Mouse (Mus musculus): Measurements from ENCODE around the gene Akip1. TPM values are rescaled to one million over a fixed set of nuclear protein-coding genes. Genes with fewer than 3 reads are reported as not detected.
A peak's percentile ranks its signal among the peaks of the same experiment; 100 is the strongest.

Gene Akip1
- polyA plus RNA-seq, 1 experiment, result 29.0 TPM

DNA sequence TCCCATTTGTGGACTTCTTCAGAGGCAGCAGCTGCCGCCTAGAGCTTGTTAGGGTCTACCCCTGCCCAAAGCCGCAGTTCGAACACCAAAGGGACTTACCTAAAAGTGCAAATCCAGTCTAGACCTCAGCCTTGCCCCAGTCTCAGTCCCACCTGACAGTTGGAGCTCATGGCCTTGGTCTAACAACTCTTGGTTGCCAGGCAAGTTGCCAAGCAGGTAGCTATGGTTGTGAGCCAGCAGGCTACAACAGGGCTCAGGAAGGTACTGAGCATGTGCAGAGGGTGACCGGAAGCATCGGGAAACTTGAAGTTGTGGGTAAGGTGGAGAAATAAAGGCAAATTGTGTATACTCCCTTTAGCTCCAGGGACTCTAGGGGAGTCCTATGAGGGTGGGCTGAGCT lies 20.2 kb downstream of the Akip1 start, which contains the start of gene BC051019:
BC051019 (minus strand) TSS at position 154 of the 400 bp plus-strand sequence.
- H3K4me1 ChIP-seq (ENCODE audit: control insufficient read depth, insufficient read depth, low read length), result peaks cover 19% of the 10 kb centered on the region
- no peak within 1 kb of the TSS for H3K4me3 ChIP-seq (ENCODE audit: insufficient read depth, low read length)
- H3K27ac ChIP-seq (ENCODE audit: insufficient read depth, low read depth, low read length), result no peak within 1 kb of the TSS
- TF ChIP-seq CTCF (IDR thresholded peaks at IDR 0.05; ENCODE audit: low read depth, low read length), result no peak
- no peak for TF ChIP-seq POLR2A (IDR thresholded peaks at IDR 0.05; ENCODE audit: borderline replicate concordance, low read depth, low read length)

DNA sequence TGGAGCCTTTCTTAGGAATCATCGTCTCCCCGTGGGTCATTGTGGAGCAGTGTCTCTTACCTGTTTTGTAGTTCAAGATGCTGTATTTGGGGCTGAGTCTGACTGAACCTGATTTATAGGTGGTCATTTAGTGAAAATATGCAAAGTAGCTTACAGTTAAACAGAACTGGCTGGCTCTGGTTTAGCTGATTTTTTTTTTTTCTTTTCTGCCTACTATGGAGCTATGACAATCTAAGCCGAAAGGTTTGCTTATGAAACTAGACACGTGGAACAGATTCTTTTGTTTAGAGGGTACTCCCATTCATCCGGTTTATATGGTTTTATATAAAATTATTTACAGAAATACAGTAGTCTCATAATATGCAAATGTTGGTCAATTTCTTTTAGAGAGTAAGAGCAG lies 28.1 kb downstream of the Akip1 start, which contains the start of gene Ascl3:
Ascl3 (minus strand) TSS at position 101 of the 400 bp plus-strand sequence.
- peaks cover 5% of the 10 kb centered on the region for H3K4me1 ChIP-seq (ENCODE audit: control insufficient read depth, insufficient read depth, low read length)
- H3K4me3 ChIP-seq (ENCODE audit: insufficient read depth, low read length), result no peak within 1 kb of the TSS
- H3K27ac ChIP-seq (ENCODE audit: insufficient read depth, low read depth, low read length), result no peak within 1 kb of the TSS
- TF ChIP-seq POLR2A (IDR thresholded peaks at IDR 0.05; ENCODE audit: borderline replicate concordance, low read depth, low read length) (no peak), CTCF (IDR thresholded peaks at IDR 0.05; ENCODE audit: low read depth, low read length) (no peak)

DNA sequence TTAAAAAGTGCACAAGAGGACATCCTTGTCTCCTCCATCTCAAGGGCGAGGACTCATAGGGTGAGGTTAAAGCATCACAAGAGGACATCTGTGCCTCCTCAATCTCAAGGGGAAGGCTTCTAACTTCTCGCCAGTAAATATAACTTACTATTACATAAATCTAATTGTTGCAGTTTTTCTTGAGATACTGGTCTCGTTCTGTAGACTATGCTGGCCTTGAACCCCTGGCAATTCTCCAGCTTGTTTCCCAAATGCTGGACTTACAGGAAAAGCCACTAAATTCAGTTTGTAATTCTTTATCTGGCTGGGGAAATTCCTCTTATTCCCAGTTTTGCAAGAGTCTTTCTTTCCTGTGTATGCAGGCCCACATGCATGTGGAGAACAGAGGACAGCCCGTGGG lies 31.3 kb downstream of the Akip1 start:
- no peak overlapping the region for H3K4me3 ChIP-seq (ENCODE audit: insufficient read depth, low read length)

DNA sequence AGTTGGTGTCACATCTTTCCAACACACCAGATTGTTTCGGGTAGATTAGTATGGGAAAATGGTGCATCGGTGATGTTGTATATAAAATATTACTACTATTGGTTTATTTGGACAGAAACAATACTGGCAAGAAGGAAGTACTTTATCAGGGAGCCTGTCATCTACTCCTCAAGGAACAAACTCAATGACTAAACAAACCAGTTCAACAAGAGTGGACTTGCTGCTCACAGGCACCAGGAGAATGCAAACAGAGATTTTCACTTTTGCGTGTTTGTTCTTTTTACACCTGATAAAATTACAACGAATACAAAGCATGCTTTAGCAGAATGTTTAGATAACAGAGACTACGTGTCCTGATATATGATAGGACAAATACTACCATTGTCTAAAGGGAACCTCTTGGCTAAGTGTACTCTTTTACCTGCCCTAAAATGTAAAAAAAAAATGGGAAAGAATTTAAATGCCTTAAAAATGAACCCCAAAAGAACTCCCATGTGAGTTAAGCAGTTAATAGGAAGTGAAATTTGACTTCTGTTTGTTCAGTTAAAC lies 36.4 kb downstream of the Akip1 start:
- H3K27ac ChIP-seq (ENCODE audit: insufficient read depth, low read depth, low read length), result no peak overlapping the region
- no peak overlapping the region for H3K4me3 ChIP-seq (ENCODE audit: insufficient read depth, low read length)
- no peak for TF ChIP-seq CTCF (IDR thresholded peaks at IDR 0.05; ENCODE audit: low read depth, low read length)
- TF ChIP-seq POLR2A (IDR thresholded peaks at IDR 0.05; ENCODE audit: borderline replicate concordance, low read depth, low read length), result no peak
- H3K4me1 ChIP-seq (ENCODE audit: control insufficient read depth, insufficient read depth, low read length), result peaks cover 2% of the 10 kb centered on the region; the same call in 1 of the 2 replicates

More for the DNA sequence above, 31.3 kb downstream of the Akip1 start:
- no peak for TF ChIP-seq CTCF (IDR thresholded peaks at IDR 0.05; ENCODE audit: low read depth, low read length)
- no peak for TF ChIP-seq POLR2A (IDR thresholded peaks at IDR 0.05; ENCODE audit: borderline replicate concordance, low read depth, low read length)
- H3K27ac ChIP-seq (ENCODE audit: insufficient read depth, low read depth, low read length), result no peak overlapping the region
- peaks cover 2% of the 10 kb centered on the region; the same call in 1 of the 2 replicates for H3K4me1 ChIP-seq (ENCODE audit: control insufficient read depth, insufficient read depth, low read length)

DNA sequence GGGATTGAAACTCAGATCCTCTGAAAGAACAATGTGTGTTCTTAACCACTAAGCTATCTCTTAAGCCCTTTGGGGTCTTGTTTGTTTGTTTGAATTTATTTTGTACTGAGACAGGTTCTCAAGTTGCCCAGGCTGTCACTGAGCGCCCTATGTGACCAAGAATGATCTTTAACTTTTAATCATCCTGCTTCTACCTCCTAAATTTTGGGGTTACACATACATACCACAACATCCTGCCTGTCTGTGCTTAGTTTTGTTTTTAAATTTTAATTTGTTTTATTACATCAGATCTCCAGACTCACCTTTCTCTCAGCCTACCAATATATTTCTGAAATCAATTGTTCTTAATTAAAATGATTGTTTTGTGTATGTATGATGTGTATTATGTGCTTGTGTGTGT lies 37.6 kb downstream of the Akip1 start:
- peaks cover 2% of the 10 kb centered on the region; the same call in 1 of the 2 replicates for H3K4me1 ChIP-seq (ENCODE audit: control insufficient read depth, insufficient read depth, low read length)
- no peak for TF ChIP-seq POLR2A (IDR thresholded peaks at IDR 0.05; ENCODE audit: borderline replicate concordance, low read depth, low read length)
- no peak for TF ChIP-seq CTCF (IDR thresholded peaks at IDR 0.05; ENCODE audit: low read depth, low read length)
- H3K27ac ChIP-seq (ENCODE audit: insufficient read depth, low read depth, low read length), result no peak overlapping the region

DNA sequence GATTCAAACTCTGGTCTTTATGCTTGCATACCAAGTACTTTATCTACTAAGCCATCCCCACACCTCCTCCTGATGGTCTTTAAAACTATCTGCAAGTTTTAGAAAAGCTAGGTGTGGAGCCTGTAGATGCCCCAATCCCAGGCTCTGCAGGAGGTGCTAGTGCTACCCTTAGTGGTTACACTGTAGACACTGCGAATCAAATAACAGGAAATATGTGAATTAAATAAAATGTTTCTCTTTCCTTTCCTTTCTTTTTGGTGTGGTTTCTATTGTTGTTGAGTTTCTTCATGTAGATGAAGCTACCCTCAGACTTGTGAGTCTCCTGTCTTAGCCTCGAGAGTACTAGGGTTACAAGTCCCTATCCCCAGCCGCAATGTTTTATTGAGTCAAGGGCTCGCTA lies 38.2 kb downstream of the Akip1 start:
- H3K4me1 ChIP-seq (ENCODE audit: control insufficient read depth, insufficient read depth, low read length), result peaks cover 2% of the 10 kb centered on the region; the same call in 1 of the 2 replicates
- TF ChIP-seq CTCF (IDR thresholded peaks at IDR 0.05; ENCODE audit: low read depth, low read length), result no peak
- TF ChIP-seq POLR2A (IDR thresholded peaks at IDR 0.05; ENCODE audit: borderline replicate concordance, low read depth, low read length), result no peak
- no peak overlapping the region for H3K27ac ChIP-seq (ENCODE audit: insufficient read depth, low read depth, low read length)
- H3K4me3 ChIP-seq (ENCODE audit: insufficient read depth, low read length), result no peak overlapping the region

More for the DNA sequence above, 37.6 kb downstream of the Akip1 start:
- H3K4me3 ChIP-seq (ENCODE audit: insufficient read depth, low read length), result no peak overlapping the region

DNA sequence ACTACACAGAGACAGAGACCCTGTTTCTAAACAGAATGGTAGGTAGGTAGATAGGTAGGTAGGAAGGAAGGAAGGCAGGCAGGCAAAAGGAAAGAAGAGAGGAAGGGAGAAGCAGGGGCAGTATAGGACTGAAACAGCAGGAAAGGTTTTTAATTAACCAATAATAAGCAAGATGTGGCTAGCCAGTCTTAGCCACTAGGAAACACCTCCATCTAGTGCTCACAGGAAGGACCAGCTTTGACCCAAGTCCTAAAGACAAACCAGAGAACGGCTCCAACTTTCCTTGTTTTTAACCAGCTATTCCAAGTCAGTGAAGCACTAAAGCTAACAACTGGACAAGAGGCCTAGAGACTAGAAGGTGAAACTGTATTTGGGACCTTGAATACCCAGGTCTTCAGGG lies 44.3 kb downstream of the Akip1 start:
- TF ChIP-seq CTCF (IDR thresholded peaks at IDR 0.05; ENCODE audit: low read depth, low read length) (no peak), POLR2A (IDR thresholded peaks at IDR 0.05; ENCODE audit: borderline replicate concordance, low read depth, low read length) (no peak)
- Histone ChIP-seq H3K4me1 (ENCODE audit: control insufficient read depth, insufficient read depth, low read length) (peaks cover 4% of the 10 kb centered on the region), H3K4me3 (ENCODE audit: insufficient read depth, low read length) (no peak overlapping the region), H3K27ac (ENCODE audit: insufficient read depth, low read depth, low read length) (no peak overlapping the region)

DNA sequence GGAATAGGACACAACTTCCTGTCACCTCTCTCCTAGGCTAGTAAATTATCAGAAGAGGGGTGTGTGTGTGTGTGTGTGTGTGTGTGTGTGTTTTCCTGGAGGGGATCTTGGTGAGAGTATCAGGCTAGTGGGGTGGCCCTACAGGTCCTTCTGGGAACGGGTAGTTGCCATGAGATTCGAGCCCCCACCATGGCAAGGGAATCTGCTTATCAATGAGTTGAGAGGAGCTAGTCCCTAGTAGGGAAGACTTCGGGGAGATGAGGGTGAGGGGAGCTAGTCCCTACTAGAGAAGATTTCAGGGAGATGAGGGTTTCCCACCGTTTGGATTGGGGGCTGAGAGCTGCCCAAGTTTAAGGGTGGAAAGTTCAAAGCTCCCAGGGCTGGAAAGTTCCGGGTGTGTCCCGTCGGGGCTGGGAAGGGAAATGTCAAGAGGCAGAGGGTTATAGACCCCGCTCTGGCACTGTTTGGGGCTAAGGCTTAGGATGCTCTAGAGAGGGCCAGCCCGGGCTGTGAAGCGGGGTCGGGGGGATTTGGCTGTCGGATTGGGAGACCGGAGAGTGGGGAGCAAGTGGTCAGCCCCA lies 48.0 kb downstream of the Akip1 start:
- peaks cover 4% of the 10 kb centered on the region for H3K4me1 ChIP-seq (ENCODE audit: control insufficient read depth, insufficient read depth, low read length)
- TF ChIP-seq POLR2A (IDR thresholded peaks at IDR 0.05; ENCODE audit: borderline replicate concordance, low read depth, low read length), result peak; percentile 55; the same call in 1 of the 2 replicates
- TF ChIP-seq CTCF (IDR thresholded peaks at IDR 0.05; ENCODE audit: low read depth, low read length), result no peak
- 0 out of 2 replicates have a peak overlapping the region, but pooled peaks have one; percentile 59 for H3K27ac ChIP-seq (ENCODE audit: insufficient read depth, low read depth, low read length)
- peak overlapping the region; percentile 79 for H3K4me3 ChIP-seq (ENCODE audit: insufficient read depth, low read length)

DNA sequence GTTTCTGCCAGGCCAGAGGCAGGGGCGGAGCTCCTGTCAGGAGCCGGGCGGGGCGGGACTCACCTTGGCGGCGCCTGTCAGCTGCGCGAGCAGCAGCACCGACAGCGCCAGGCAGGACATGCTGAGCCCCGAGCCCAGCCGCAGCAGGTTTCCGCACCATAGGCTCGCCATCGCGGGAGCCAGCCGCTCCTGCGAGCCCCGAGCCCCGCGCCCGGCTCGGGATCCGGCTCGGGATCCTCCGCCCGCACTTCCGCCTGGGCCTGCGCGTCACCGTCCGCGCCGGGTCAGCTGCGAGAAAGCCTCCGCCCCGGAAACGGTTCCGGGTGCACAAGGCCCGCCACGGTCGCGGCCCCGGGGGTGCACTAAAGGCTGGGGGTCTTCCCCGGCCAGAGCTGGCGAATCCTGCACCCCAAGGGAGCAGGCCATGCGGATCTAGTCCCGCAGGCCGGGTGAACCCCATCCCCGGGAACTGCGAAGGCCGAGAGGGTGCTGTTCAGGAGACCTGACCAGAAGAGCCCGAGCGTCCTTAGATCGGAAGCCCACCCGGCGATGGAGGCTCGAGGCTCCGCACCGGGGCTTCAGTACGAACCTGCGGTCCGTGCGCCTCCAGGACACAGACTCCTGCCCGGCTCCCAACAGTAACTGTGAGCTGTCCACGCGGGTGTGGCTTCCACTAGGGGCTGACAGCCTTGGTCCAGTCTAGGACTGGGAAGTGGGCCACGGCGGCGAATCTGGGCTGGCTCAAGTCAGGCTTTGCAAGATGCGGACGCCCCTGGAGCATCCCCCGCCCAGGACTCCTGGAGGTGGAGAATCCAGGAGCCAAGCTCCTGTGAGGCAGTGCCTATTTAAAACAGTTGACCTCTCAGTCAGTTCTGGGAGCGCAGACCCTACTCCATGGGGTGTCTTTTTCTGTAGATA lies 48.8 kb downstream of the Akip1 start, which contains the start of gene Tmem9b:
Tmem9b (minus strand) TSS at position 868 of the 918 bp plus-strand sequence.
- Histone ChIP-seq H3K4me1 (ENCODE audit: control insufficient read depth, insufficient read depth, low read length) (peaks cover 4% of the 10 kb centered on the region), H3K4me3 (ENCODE audit: insufficient read depth, low read length) (peak within 1 kb of the TSS; percentile 79), H3K27ac (ENCODE audit: insufficient read depth, low read depth, low read length) (peak within 1 kb of the TSS; percentile 59)
- TF ChIP-seq POLR2A (IDR thresholded peaks at IDR 0.05; ENCODE audit: borderline replicate concordance, low read depth, low read length) (no peak), CTCF (IDR thresholded peaks at IDR 0.05; ENCODE audit: low read depth, low read length) (no peak)

Measured in bone marrow macrophage, adult 2 months (primary cell).